Mouse (Mus musculus) hindbrain, embryonic 11.5 days (tissue): ENCODE measurements around the gene Iqcn. TPM values are rescaled to one million over a fixed set of nuclear protein-coding genes. Genes with fewer than 3 reads are reported as not detected.

Source experiments
- ATAC-seq: fragments of 200-750 bp; cut with Nextera tagmentation; 2 replicates; pipeline ENCODE4 v1.8.0; 2017; ENCODE audit warnings: mild to moderate bottlenecking, moderate TSS enrichment, moderate library complexity; ENCODE audit not compliant: low FRiP score
- DNase-seq: peaks from one replicate; pipeline ENCODE4 v3.0.0-alpha.2; 2015; ENCODE audit warnings: low spot score
- H3K27ac ChIP-seq: fragments of 300-500 bp; sonication (generic); 2 replicates; pipeline ENCODE4 v1.5.1; 2014; ENCODE audit warnings: mild to moderate bottlenecking, low read depth, low read length
- H3K27me3 ChIP-seq: fragments of 300-500 bp; sonication (generic); 2 replicates; pipeline ENCODE4 v1.6.1; 2014; ENCODE audit warnings: mild to moderate bottlenecking, low read length, moderate library complexity, mixed read lengths; ENCODE audit not compliant: control insufficient read depth, insufficient read depth
- H3K36me3 ChIP-seq: fragments of 300-500 bp; sonication (generic); 2 replicates; pipeline ENCODE4 v1.6.1; 2014; ENCODE audit warnings: mild to moderate bottlenecking, low read length, moderate library complexity, mixed read lengths; ENCODE audit not compliant: control insufficient read depth, insufficient read depth
- H3K4me1 ChIP-seq: fragments of 300-500 bp; sonication (generic); replicated peaks from 2 replicates; pipeline ENCODE4 v1.6.1; 2014; ENCODE audit warnings: low read length, mixed read lengths; ENCODE audit not compliant: control insufficient read depth, insufficient read depth
- H3K4me2 ChIP-seq: fragments of 300-500 bp; sonication (generic); replicated peaks from 2 replicates; pipeline ENCODE4 v1.6.1; 2014; ENCODE audit warnings: mild to moderate bottlenecking, low read depth, low read length
- H3K4me3 ChIP-seq: fragments of 300-500 bp; sonication (generic); 2 replicates; pipeline ENCODE4 v1.5.1; 2014; ENCODE audit warnings: low read depth, low read length
- H3K9ac ChIP-seq: fragments of 300-500 bp; sonication (generic); 2 replicates; pipeline ENCODE4 v1.6.1; 2014; ENCODE audit warnings: low read depth, low read length
- H3K9me3 ChIP-seq: fragments of 300-500 bp; sonication (generic); 2 replicates; pipeline ENCODE4 v1.6.1; 2016; ENCODE audit warnings: low read length; ENCODE audit not compliant: control insufficient read depth
- WGBS: fragments of 180-500 bp; shearing (Covaris S2); extraction: QIAGEN DNeasy Blood & Tissue Kit; methylation state at CpG from one replicate; pipeline ENCODE4 v1.1.7; 2014; 5-methylcytosine and 5-hydroxymethylcytosine counted together
- polyA plus RNA-seq: library from polyadenylated mRNA; unstranded; fragments of >200 nt; fragmentation: Nextera tagmentation; extraction: Ambion mirVana; gene quantifications from 2 replicates; pipeline ENCODE4 v1.2.1, GENCODE M21; 2014

Iqcn gene
- polyA plus RNA-seq, 1 experiment from 2014 or later, result 0.03 TPM

DNA sequence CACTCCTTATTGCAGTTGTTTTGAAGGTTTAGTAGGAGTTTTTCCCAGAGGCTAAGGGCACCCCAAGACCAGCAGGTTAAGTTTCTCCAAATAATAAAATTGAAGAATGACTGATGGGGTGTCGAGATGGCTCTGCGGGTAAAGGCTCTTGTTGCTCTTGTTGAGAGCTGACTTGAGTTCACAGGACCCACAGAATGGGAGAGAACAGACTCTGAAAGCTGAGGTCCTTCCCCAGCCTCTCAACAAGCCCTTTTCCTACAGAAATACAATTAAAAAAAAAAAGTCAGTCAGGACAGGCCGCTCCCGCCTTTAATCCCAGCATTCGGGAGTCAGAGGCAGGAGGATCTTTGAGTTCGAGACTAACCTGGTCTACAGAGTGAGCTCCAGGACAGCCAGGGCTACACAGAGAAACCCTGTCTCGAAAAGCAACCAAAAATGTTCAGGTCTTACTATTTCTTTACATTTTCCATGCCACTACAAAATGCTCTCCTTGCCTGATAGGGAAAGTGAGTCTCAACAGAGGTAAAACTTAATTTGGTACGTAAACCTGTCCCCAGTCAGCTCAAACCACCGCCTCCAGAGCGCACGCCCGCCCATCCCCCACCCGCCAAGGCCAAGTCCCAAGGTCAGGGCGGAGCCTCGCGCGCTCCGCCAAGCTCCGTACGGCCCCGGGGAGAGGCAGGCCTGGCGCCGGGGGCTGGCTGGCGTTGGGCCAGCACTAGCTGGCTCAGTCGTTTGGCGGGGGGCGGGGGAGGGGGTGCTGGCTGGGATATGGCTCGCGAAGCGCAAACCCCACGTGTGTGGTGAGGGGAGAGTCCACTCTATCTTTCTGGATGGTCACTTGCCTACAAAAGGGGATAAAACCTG is 7.0 kb upstream of the Iqcn start:
- no peaks in the 10 kb centered on the region for H3K27me3 ChIP-seq
- H3K9me3 ChIP-seq, result no peaks in the 10 kb centered on the region
- peak overlapping the region; percentile 68 for H3K27ac ChIP-seq
- peak overlapping the region; percentile 40; the same call in 1 of the 2 replicates for H3K9ac ChIP-seq
- H3K4me2 ChIP-seq, result peak overlapping the region; percentile 50
- no peak overlapping the region; the same call in 1 of the 2 replicates for H3K4me3 ChIP-seq
- 5% methylated on average over 31 of the region's 31 CpGs for WGBS
- H3K36me3 ChIP-seq, result no peaks in the 10 kb centered on the region
- ATAC-seq (no peak), DNase-seq (peak; percentile 84)
- peaks cover 26% of the 10 kb centered on the region for H3K4me1 ChIP-seq

DNA sequence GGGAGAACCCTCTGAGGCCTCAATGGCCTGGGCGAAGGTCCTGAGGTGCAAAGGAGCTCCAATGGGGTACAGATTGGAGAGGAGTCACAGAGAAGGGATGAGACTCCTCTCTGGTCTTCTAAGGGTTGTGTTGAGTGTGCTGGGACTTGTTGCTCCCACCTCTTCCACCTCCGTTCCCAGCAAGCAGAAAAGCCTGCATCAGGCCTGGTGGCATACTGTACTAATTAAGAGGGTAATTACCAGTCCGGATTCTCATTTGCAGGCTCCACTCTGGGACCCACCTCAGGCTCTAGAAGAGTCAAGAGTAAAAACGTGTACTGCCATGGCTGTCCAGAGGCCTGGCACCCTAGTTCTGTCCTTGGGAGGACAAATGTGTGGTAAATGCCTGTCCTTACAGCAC is 6.3 kb upstream of the Iqcn start:
- DNase-seq, result no peak
- H3K4me3 ChIP-seq, result no peak overlapping the region
- H3K9ac ChIP-seq, result peak overlapping the region; percentile 40; the same call in 1 of the 2 replicates
- no peaks in the 10 kb centered on the region for H3K27me3 ChIP-seq
- 55% methylated on average over 4 of the region's 4 CpGs for WGBS
- no peak for ATAC-seq
- H3K27ac ChIP-seq, result peak overlapping the region; percentile 68
- H3K4me2 ChIP-seq, result peak overlapping the region; percentile 50
- H3K9me3 ChIP-seq, result no peaks in the 10 kb centered on the region
- H3K36me3 ChIP-seq, result no peaks in the 10 kb centered on the region
- peaks cover 25% of the 10 kb centered on the region for H3K4me1 ChIP-seq

DNA sequence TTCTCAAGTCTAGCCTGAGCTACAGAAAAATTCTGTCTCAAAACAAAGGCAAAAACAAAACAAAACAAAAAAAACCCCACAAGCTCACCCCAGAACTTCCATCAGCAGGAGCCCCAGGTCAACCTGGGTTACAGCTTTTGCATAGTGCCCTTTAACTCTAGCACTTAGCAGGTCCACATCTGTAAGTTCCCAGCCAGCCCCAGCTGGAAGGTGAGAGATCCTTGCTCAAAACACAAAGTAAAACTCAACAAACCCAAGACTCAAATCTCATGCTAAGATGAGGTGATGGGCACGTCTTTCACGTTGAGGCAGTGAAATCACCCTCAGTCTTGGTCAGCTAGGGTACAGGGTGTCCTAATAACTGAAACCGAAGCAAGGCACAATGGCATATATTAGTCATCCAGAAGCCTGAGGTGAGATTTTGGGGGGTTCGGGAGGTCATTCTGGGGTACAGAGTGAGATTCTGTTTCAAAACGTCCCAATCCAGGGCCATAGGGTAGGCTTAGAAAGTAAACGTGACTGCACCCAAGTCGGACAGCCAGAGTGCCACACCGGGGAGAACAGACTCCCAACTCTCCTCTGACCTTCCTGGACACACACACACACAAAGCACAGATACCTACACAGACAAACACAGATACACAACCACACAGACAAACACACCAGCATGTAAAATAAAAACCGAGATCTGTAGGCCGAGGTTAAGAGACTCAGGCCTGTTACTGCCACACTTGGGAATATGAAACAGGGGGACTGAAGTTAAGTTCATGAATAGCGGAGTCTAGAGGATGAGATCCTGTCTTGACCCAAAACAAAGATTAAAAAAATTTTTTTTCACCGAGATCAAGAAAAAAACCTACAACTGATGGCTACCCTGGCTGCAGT is 5.6 kb upstream of the Iqcn start:
- no peaks in the 10 kb centered on the region for H3K27me3 ChIP-seq
- peak overlapping the region; percentile 60 for H3K4me2 ChIP-seq
- 79% methylated on average over 12 of the region's 12 CpGs for WGBS
- H3K9me3 ChIP-seq, result no peaks in the 10 kb centered on the region
- no peak overlapping the region for H3K9ac ChIP-seq
- peak overlapping the region; percentile 99 for H3K27ac ChIP-seq
- H3K36me3 ChIP-seq, result no peaks in the 10 kb centered on the region; the same call in 1 of the 2 replicates
- no peak for ATAC-seq
- H3K4me1 ChIP-seq, result peaks cover 24% of the 10 kb centered on the region
- H3K4me3 ChIP-seq, result 0 out of 2 replicates have a peak overlapping the region, but pooled peaks have one; percentile 99
- DNase-seq, result no peak

DNA sequence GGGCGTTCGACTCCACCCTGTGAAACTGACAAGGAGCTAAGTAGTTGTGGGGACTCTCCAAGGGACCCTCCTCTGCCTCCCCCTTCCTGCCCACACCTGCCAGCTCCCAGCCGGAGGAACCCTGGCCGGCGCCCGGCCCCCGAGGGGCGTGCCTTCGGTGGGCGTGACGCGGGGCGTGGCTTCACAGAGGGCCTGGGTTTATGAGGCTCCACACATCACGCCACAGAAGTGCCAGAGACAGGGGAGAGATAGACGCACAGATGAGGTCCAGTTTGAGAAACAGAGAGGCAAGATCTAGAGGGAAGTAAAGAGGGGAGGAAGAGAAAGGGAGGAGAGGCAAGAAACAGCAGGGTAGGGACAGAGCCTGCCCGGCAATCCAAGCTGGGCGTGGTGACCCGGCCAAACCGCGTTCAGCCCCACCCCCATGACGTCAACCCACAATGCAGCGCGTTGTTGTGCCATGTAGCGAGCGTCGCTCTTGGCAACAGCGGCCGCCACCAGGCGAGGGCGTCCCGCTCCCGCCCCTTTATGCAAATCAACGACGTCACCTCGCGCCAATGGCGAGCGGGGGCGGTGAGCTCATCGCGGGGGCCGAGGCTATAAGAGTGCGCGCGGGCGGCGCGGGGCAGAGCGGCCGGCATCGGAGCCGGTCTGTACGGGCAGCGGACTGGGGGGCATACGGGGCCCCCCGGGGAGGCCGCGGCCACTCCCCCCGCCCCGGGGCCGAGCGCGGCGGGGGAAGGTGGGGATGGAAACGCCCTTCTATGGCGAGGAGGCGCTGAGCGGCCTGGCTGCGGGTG is 4.7 kb upstream of the Iqcn start, which contains the start of gene Jund:
Gene Jund, plus strand, starts transcription at position 640 of the 800 bp plus-strand sequence.
- H3K27ac ChIP-seq, result peak within 1 kb of the TSS; percentile 99
- no peaks in the 10 kb centered on the region for H3K27me3 ChIP-seq
- H3K9me3 ChIP-seq, result no peaks in the 10 kb centered on the region
- peak; percentile 89 for ATAC-seq
- peak within 1 kb of the TSS; percentile 99 for H3K4me3 ChIP-seq
- peak within 1 kb of the TSS; percentile 60 for H3K4me2 ChIP-seq
- WGBS, result under 1% methylated on average over 64 of the region's 69 CpGs
- DNase-seq, result peak; percentile 100
- peaks cover 5% of the 10 kb centered on the region for H3K36me3 ChIP-seq
- peak within 1 kb of the TSS; percentile 99 for H3K9ac ChIP-seq
- peaks cover 24% of the 10 kb centered on the region for H3K4me1 ChIP-seq

DNA sequence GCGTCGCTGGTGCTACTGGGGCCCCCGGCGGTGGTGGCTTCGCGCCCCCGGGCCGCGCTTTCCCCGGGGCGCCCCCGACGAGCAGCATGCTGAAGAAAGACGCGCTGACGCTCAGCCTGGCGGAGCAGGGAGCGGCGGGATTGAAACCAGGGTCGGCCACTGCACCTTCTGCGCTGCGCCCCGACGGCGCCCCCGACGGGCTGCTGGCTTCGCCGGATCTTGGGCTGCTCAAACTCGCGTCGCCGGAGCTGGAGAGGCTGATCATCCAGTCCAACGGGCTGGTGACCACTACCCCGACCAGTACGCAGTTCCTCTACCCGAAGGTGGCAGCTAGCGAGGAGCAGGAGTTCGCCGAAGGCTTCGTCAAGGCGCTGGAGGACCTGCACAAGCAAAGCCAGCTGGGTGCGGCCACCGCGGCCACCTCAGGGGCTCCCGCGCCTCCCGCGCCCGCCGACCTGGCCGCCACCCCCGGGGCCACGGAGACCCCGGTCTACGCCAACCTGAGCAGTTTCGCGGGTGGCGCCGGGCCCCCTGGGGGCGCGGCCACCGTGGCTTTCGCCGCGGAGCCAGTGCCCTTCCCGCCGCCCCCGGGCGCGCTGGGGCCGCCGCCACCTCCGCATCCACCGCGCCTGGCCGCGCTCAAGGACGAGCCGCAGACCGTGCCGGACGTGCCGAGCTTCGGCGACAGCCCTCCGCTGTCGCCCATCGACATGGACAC is 4.0 kb upstream of the Iqcn start:
- H3K9ac ChIP-seq, result peak overlapping the region; percentile 99
- H3K4me1 ChIP-seq, result peaks cover 24% of the 10 kb centered on the region
- peaks cover 5% of the 10 kb centered on the region for H3K36me3 ChIP-seq
- under 1% methylated on average over 63 of the region's 89 CpGs for WGBS
- ATAC-seq (peak; percentile 4), DNase-seq (no peak)
- H3K27me3 ChIP-seq, result no peaks in the 10 kb centered on the region
- peak overlapping the region; percentile 60 for H3K4me2 ChIP-seq
- H3K27ac ChIP-seq, result peak overlapping the region; percentile 99
- peak overlapping the region; percentile 99 for H3K4me3 ChIP-seq
- H3K9me3 ChIP-seq, result no peaks in the 10 kb centered on the region

DNA sequence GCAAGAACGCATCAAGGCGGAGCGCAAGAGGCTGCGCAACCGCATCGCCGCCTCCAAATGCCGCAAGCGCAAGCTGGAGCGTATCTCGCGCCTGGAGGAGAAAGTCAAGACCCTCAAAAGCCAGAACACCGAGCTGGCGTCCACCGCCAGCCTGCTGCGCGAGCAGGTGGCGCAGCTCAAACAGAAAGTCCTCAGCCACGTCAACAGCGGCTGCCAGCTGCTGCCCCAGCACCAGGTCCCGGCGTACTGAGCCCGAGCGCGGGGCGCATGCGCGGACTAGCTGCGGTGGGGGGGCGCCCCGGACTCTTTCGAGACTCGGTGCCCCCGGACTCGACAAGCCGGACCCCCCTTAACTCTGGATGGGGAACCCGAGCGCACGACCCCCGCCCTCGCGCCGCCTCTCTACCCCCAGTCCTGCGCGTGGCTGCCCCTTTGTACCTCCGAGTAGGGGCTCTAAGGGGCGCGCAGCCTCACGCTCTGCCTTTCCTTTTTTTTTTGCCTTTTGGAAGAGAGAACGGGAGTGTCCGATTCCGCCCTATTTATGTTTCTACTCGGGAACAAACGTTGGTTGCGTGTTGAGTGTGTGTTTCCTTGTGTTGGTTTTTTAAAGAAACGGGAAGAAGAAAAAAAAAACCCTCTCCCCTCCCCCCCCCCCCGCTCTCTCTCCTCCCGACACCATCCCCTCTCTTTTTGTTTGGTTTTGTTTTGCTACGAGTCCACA is 3.3 kb upstream of the Iqcn start:
- no peaks in the 10 kb centered on the region for H3K9me3 ChIP-seq
- H3K9ac ChIP-seq, result peak overlapping the region; percentile 99
- H3K27me3 ChIP-seq, result no peaks in the 10 kb centered on the region
- H3K27ac ChIP-seq, result peak overlapping the region; percentile 99
- H3K4me1 ChIP-seq, result peaks cover 24% of the 10 kb centered on the region
- peak overlapping the region; percentile 99 for H3K4me3 ChIP-seq
- DNase-seq, result peak; percentile 88
- H3K4me2 ChIP-seq, result peak overlapping the region; percentile 60
- peaks cover 5% of the 10 kb centered on the region for H3K36me3 ChIP-seq
- ATAC-seq, result no peak
- WGBS, result under 1% methylated on average over 53 of the region's 59 CpGs

DNA sequence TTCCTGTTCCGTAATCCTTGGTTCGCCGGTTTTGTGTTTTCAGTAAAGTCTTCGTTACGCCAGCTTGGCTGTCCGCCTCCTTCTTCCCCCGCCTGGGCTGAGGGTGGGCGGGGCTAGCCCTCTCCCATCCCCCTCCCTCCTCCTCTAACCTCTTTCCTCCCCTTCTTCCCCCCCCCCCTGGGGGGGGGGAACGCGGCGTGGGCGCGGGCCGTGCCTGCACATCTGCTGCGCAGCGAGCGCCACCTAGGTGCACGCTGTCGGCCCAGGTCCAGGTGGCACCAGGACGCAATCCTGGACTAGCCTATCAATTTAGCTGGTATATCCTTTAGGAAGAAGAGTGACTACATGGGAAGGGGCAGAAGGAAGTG is 2.7 kb upstream of the Iqcn start:
- peaks cover 24% of the 10 kb centered on the region for H3K4me1 ChIP-seq

More for the DNA sequence above, 2.7 kb upstream of the Iqcn start:
- Histone ChIP-seq H3K4me3 (peak overlapping the region; percentile 99), H3K9me3 (no peaks in the 10 kb centered on the region), H3K9ac (peak overlapping the region; percentile 99), H3K36me3 (peaks cover 5% of the 10 kb centered on the region), H3K27ac (peak overlapping the region; percentile 99), H3K4me2 (peak overlapping the region; percentile 60), H3K27me3 (no peaks in the 10 kb centered on the region)
- DNase-seq (peak; percentile 95), ATAC-seq (peak; percentile 7; the same call in 1 of the 2 replicates)
- WGBS, result 1% methylated on average over 14 of the region's 20 CpGs
